Comparison of ENCODE assay signal across 10 mouse cellular contexts in genomic region chr4:136789821-136790220, GRCm38 (mm10). TPM values are rescaled to one million over a fixed set of nuclear protein-coding genes. Genes with fewer than 3 reads are reported as not detected.
DNase-seq lines count a peak whose midpoint lies in the region; ATAC-seq and TF ChIP-seq lines count a peak whose summit lies in the region.
"Had no signal": no experiment of that assay in that cellular context is flagged by ENCODE, and none has a peak within 500 bp of the region (broad histone marks: within the 10 kb centered on the region; RNA-seq: fewer than 3 reads in every experiment).

No protein-coding gene starts in this region.

- peak; percentile 27 for TF ChIP-seq CTCF in intestine, postnatal 0 days (IDR thresholded peaks at IDR 0.05; ENCODE audit: low read depth)

- no peaks in the 10 kb centered on the region for H3K27me3 ChIP-seq in intestine, postnatal 0 days (replicated peaks; ENCODE audit: control insufficient read depth, insufficient read depth, low read length)
- H3K27me3 ChIP-seq in intestine, embryonic 16.5 days (replicated peaks; ENCODE audit: control insufficient read depth, insufficient read depth, low read length): no peaks in the 10 kb centered on the region
- H3K27me3 ChIP-seq in heart, embryonic 15.5 days: 0 out of 2 replicates have a peak, but pooled peaks cover 9% of the 10 kb centered on the region
- H3K27me3 ChIP-seq in lung, embryonic 16.5 days (ENCODE audit: control insufficient read depth, insufficient read depth, low read depth, low read length): no peaks in the 10 kb centered on the region
- no peaks in the 10 kb centered on the region for H3K27me3 ChIP-seq in forebrain, embryonic 10.5 days (ENCODE audit: poor library complexity, severe bottlenecking)

- no peak overlapping the region for H3K4me2 ChIP-seq in intestine, postnatal 0 days (replicated peaks; ENCODE audit: low read depth)
- H3K4me2 ChIP-seq in intestine, embryonic 16.5 days (ENCODE audit: low read depth, low read length): no peak overlapping the region
- H3K4me2 ChIP-seq in heart, embryonic 15.5 days: no peak overlapping the region
- no peak overlapping the region for H3K4me2 ChIP-seq in lung, embryonic 16.5 days (ENCODE audit: low read depth, low read length)

- ATAC-seq in intestine, postnatal 0 days: no peak
- no peak for ATAC-seq in intestine, embryonic 16.5 days
- peak; percentile 72 for ATAC-seq in heart, embryonic 15.5 days (replicated peaks; ENCODE audit: insufficient number of reproducible peaks, insufficient read depth, low FRiP score, low read depth)
- peak; percentile 50; the same call in 1 of the 2 replicates for ATAC-seq in lung, embryonic 16.5 days (ENCODE audit: low read depth)

- H3K4me3 ChIP-seq in intestine, postnatal 0 days (ENCODE audit: low read depth, low read length): no peak overlapping the region
- no peak overlapping the region for H3K4me3 ChIP-seq in intestine, embryonic 16.5 days (ENCODE audit: low read length)
- H3K4me3 ChIP-seq in heart, embryonic 15.5 days: no peak overlapping the region
- no peak overlapping the region for H3K4me3 ChIP-seq in lung, embryonic 16.5 days (ENCODE audit: low read length)
- H3K4me3 ChIP-seq in forebrain, embryonic 10.5 days: no peak overlapping the region

- peak; percentile 54 to 58 for DNase-seq in cerebellum, adult 18-20 months
- DNase-seq in forebrain, embryonic 10.5 days (ENCODE audit: extremely low spot score, low spot score): no peak
- no peak for DNase-seq in urinary bladder, adult 2 months (ENCODE audit: low spot score)
- no peak for DNase-seq in spleen, postnatal 10 days (ENCODE audit: low spot score in 2 of 2)
- DNase-seq: midbrain, embryonic 14.5 days; right cerebral cortex, postnatal 25 days had no signal

- H3K9me3 ChIP-seq in intestine, postnatal 0 days (ENCODE audit: control insufficient read depth): no peaks in the 10 kb centered on the region
- no peaks in the 10 kb centered on the region for H3K9me3 ChIP-seq in intestine, embryonic 16.5 days (ENCODE audit: control insufficient read depth, low read length)
- H3K9me3 ChIP-seq in heart, embryonic 15.5 days (replicated peaks): no peaks in the 10 kb centered on the region
- H3K9me3 ChIP-seq in lung, embryonic 16.5 days (ENCODE audit: control insufficient read depth, low read length): no peaks in the 10 kb centered on the region
- H3K9me3 ChIP-seq in forebrain, embryonic 10.5 days: no peaks in the 10 kb centered on the region

- H3K36me3 ChIP-seq in intestine, postnatal 0 days (ENCODE audit: control insufficient read depth, insufficient read depth): no peaks in the 10 kb centered on the region
- no peaks in the 10 kb centered on the region for H3K36me3 ChIP-seq in intestine, embryonic 16.5 days (ENCODE audit: control insufficient read depth, insufficient read depth, low read length)
- H3K36me3 ChIP-seq in heart, embryonic 15.5 days: no peaks in the 10 kb centered on the region
- H3K36me3 ChIP-seq in lung, embryonic 16.5 days (ENCODE audit: control insufficient read depth, insufficient read depth, low read length): no peaks in the 10 kb centered on the region
- H3K36me3 ChIP-seq in forebrain, embryonic 10.5 days (replicated peaks): peaks cover 30% of the 10 kb centered on the region

- 56% methylated on average over 6 of the region's 6 CpGs for WGBS in intestine, postnatal 0 days
- 56% methylated on average over 6 of the region's 6 CpGs for WGBS in intestine, embryonic 16.5 days
- 46% methylated on average over 6 of the region's 6 CpGs for WGBS in heart, embryonic 15.5 days
- WGBS in lung, embryonic 16.5 days: 48% methylated on average over 6 of the region's 6 CpGs
- WGBS in forebrain, embryonic 10.5 days: 81% methylated on average over 6 of the region's 6 CpGs

- no peak overlapping the region for H3K27ac ChIP-seq in intestine, postnatal 0 days (ENCODE audit: low read depth, low read length)
- H3K27ac ChIP-seq in intestine, embryonic 16.5 days (ENCODE audit: low read length): no peak overlapping the region
- H3K27ac ChIP-seq in heart, embryonic 15.5 days: no peak overlapping the region
- no peak overlapping the region for H3K27ac ChIP-seq in lung, embryonic 16.5 days (ENCODE audit: low read length)
- no peak overlapping the region for H3K27ac ChIP-seq in forebrain, embryonic 10.5 days

- no peak overlapping the region for H3K9ac ChIP-seq in intestine, postnatal 0 days (ENCODE audit: low read depth, low read length)
- H3K9ac ChIP-seq in intestine, embryonic 16.5 days (ENCODE audit: low read depth, low read length): no peak overlapping the region
- no peak overlapping the region for H3K9ac ChIP-seq in heart, embryonic 15.5 days
- H3K9ac ChIP-seq in lung, embryonic 16.5 days (ENCODE audit: low read length): no peak overlapping the region

- H3K4me1 ChIP-seq in intestine, postnatal 0 days (replicated peaks; ENCODE audit: control insufficient read depth, insufficient read depth, low read length): no peaks in the 10 kb centered on the region; the same call in 1 of the 2 replicates
- H3K4me1 ChIP-seq in intestine, embryonic 16.5 days (ENCODE audit: control insufficient read depth, insufficient read depth, low read length): peaks cover 14% of the 10 kb centered on the region
- peaks cover 13% of the 10 kb centered on the region for H3K4me1 ChIP-seq in heart, embryonic 15.5 days (replicated peaks)
- no peaks in the 10 kb centered on the region for H3K4me1 ChIP-seq in lung, embryonic 16.5 days (replicated peaks; ENCODE audit: control insufficient read depth, insufficient read depth, low read length)
- peaks cover 83% of the 10 kb centered on the region for H3K4me1 ChIP-seq in forebrain, embryonic 10.5 days

RNA-seq across cellular contexts. Expression of gene Ephb2, which starts 46.0 kb away (rescaled TPM):
- 5.7 TPM in 2 replicates for polyA plus RNA-seq in intestine, postnatal 0 days (2015; fragmentation: Nextera tagmentation; extraction: Ambion mirVana)
- polyA plus RNA-seq in intestine, embryonic 16.5 days (2015; fragmentation: Nextera tagmentation; extraction: Ambion mirVana): 3.1 and 3.5 TPM in 2 replicates
- polyA plus RNA-seq in heart, embryonic 15.5 days (2015; fragmentation: Nextera tagmentation; extraction: Ambion mirVana): 1.3 and 3.3 TPM in 2 replicates
- 1.5 and 1.6 TPM in 2 replicates for polyA plus RNA-seq in lung, embryonic 16.5 days (2015; fragmentation: Nextera tagmentation; extraction: Ambion mirVana)
- polyA plus RNA-seq in forebrain, embryonic 10.5 days (2016; fragmentation: Nextera tagmentation; extraction: Ambion mirVana): 9.5 and 9.7 TPM in 2 replicates
- 7.2 and 8.4 TPM in 2 replicates for polyA plus RNA-seq in urinary bladder, adult 2 months (2012; rRNA removed)

Comparison
In these comparisons a context has a peak if more than half of its experiments do, and no peak if none do; other contexts are left out.
1. ATAC-seq: peak in heart, embryonic 15.5 days (single experiment) and lung, embryonic 16.5 days (single experiment); none in intestine, postnatal 0 days (single experiment) and intestine, embryonic 16.5 days (single experiment).
2. DNase-seq: peak in cerebellum, adult 18-20 months (2 of 2); none in forebrain, embryonic 10.5 days (single experiment), urinary bladder, adult 2 months (single experiment) and spleen, postnatal 10 days (0 of 2).